Mouse (Mus musculus) ovary, adult 2 months (tissue): ENCODE data around the gene Cfh. TPM values are rescaled to one million over a fixed set of nuclear protein-coding genes. Genes with fewer than 3 reads are reported as not detected.

ENCODE experiments used
- polyA plus RNA-seq: library from polyadenylated mRNA; depleted of rRNA; stranded (reverse); fragments of >200 nt; gene quantifications from 2 replicates; pipeline ENCODE4 v1.2.3, GENCODE M21; 2012; rRNA removed

Gene Cfh
- polyA plus RNA-seq, result 16.0 and 22.0 TPM in 2 replicates

GRCm38 (mm10) chr1:140183664-140184063 is at the start of gene Cfh:
TSS of gene Cfh (minus strand) at chr1:140183764.

Other genes with a start within 250 kb of the Cfh start
- gene Kcnt2, start 62.4 kb upstream of the Cfh start, polyA plus RNA-seq, result 0.83 and 1.2 TPM in 2 replicates